1 mouse cellular context compared by ENCODE assay signal in the genomic region with DNA sequence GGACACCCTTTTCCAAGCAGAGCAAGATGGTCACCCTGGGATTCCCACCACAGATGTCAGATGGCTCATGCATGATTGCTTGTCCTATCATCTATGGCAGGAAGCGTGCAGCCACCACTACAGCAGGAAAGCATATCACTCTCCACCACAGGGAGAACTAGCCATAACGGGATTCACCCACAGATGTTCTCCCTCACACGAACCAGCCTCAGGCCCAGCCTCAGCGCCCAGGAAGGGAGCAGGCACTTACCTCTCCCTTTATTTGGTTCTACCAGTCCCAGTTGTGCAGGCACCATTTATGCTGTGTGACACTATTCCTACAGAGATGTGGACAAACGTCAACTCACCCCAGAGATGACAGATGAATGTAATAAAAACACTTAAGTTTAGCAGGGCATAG.
TF ChIP-seq lines count a peak whose summit lies in the region.

No protein-coding gene starts in this region.

TF ChIP-seq in CH12.LX, 34 proteins besides CTCF, POLR2A, EP300 and RAD21:
- TF ChIP-seq KAT2A (IDR thresholded peaks at IDR 0.05; ENCODE audit: insufficient replicate concordance, low read length) = no peak
- no peak for TF ChIP-seq ELF1 (IDR thresholded peaks at IDR 0.05; ENCODE audit: low read depth, low read length)
- TF ChIP-seq ETS1 (conservative IDR thresholded peaks at IDR 0.05; ENCODE audit: low read depth, low read length) = no peak
- no peak for TF ChIP-seq JUND (conservative IDR thresholded peaks at IDR 0.05; ENCODE audit: low read depth, low read length)
- TF ChIP-seq TCF12 (IDR thresholded peaks at IDR 0.05; ENCODE audit: low read depth, low read length) = no peak
- no peak for TF ChIP-seq SIN3A (IDR thresholded peaks at IDR 0.05; ENCODE audit: low read length)
- no peak for TF ChIP-seq USF2 (conservative IDR thresholded peaks at IDR 0.05; ENCODE audit: low read depth, low read length)
- no peak for TF ChIP-seq IRF4 (IDR thresholded peaks at IDR 0.05; ENCODE audit: low read depth, low read length)
- TF ChIP-seq UBTF (IDR thresholded peaks at IDR 0.05; ENCODE audit: low read depth, low read length) = no peak
- TF ChIP-seq MAZ (IDR thresholded peaks at IDR 0.05; ENCODE audit: low read depth, low read length) = no peak
TF ChIP-seq in CH12.LX: peak in this region for 0.
